Mouse (Mus musculus): Measurements from ENCODE around the gene Tfpi. TPM values are rescaled to one million over a fixed set of nuclear protein-coding genes. Genes with fewer than 3 reads are reported as not detected.
"Not testable (repeated sequence)": the region's sequence is repeated elsewhere in the genome, so short reads cannot be mapped to it uniquely, and the experiment has no call there.

Gene Tfpi
- total and polyA plus RNA-seq, 2 experiments from 2014 or later, result 10.7 to 15.3 TPM

DNA sequence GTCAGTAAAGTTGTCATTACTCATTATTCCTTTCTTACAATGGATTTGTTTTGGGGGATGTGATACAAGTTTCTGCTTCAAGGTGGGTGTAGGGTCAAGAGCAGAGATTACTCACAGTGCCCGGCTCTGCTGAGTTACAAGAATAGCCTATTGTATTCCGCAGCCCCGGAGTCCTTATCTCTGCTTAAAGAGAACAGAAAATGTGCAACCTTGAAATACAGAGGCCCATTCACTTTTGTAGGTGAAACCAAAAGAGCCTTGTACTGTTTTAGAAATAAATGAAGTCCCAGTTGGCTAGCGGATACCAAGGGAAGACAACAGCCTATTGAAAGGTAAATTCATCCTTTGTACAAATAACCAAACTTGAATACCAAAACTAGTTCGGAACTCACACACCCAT lies 42.2 kb upstream of the Tfpi start:
- ATAC-seq, result no peak
- no peaks in the 10 kb centered on the region for H3K27me3 ChIP-seq (ENCODE audit: insufficient read depth, low read length)
- WGBS, result 72% methylated on average over 5 of the region's 5 CpGs

DNA sequence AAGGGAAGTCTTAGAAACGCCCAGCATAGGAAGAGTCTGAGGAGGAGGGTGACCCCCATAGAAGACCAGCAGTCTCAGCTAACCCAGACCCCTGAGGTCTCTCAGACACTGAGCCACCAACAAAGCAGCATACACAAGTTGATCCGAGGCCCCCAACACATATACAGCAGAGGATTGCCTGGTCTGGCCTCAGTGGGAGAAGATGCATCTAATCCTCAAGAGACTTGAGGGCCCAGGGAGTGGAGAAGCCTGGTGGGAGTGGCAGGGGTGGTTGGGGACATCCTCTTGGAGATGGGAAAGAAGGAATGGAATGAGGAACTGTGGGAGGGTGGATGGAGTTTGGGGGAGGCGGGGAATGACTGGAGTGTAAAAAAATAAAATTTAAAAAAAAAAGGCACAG lies 36.7 kb upstream of the Tfpi start:
- no peak for TF ChIP-seq CTCF (IDR thresholded peaks at IDR 0.05; ENCODE audit: low read depth)
- Histone ChIP-seq H3K9ac (replicated peaks; ENCODE audit: low read length) (no peak overlapping the region), H3K4me1 (ENCODE audit: insufficient read depth, low read length) (no peaks in the 10 kb centered on the region), H3K36me3 (ENCODE audit: insufficient read depth, low read length) (no peaks in the 10 kb centered on the region), H3K27ac (no peak overlapping the region), H3K9me3 (ENCODE audit: low read length) (no peaks in the 10 kb centered on the region), H3K4me3 (ENCODE audit: low read length) (no peak overlapping the region), H3K27me3 (ENCODE audit: insufficient read depth, low read length) (no peaks in the 10 kb centered on the region), H3K4me2 (ENCODE audit: low read depth, low read length) (no peak overlapping the region)
- DNase-seq (ENCODE audit: low spot score) (no peak), ATAC-seq (no peak)
- WGBS, result 90% methylated on average over 3 of the region's 3 CpGs

More for the DNA sequence above, 42.2 kb upstream of the Tfpi start:
- no peak for DNase-seq (ENCODE audit: low spot score)
- Histone ChIP-seq H3K27ac (no peak overlapping the region; the same call in 1 of the 2 replicates), H3K4me3 (ENCODE audit: low read length) (no peak overlapping the region), H3K36me3 (ENCODE audit: insufficient read depth, low read length) (no peaks in the 10 kb centered on the region), H3K4me2 (ENCODE audit: low read depth, low read length) (no peak overlapping the region), H3K9me3 (ENCODE audit: low read length) (no peaks in the 10 kb centered on the region), H3K4me1 (ENCODE audit: insufficient read depth, low read length) (no peaks in the 10 kb centered on the region), H3K9ac (replicated peaks; ENCODE audit: low read length) (no peak overlapping the region)
- TF ChIP-seq CTCF (IDR thresholded peaks at IDR 0.05; ENCODE audit: low read depth), result no peak

DNA sequence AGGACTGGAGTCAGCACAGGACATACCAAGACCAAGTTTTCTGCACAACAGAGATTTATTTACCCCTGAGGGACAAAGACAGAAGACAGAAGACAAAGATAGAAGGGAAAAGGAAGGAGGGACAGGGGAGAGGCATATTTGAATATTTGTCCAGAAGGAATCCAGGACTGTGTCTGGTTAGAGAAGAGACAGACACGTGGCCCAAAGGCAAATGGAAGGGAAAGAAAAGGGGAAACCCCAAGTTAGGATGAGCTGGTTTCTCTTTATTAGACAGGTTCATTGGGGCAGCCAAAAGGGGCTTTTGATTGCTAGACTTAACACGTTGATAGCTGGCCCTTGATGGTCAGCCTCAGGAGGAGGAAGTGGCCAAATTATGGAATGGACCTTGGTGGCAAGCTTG lies 34.9 kb upstream of the Tfpi start:
- Histone ChIP-seq H3K4me2 (ENCODE audit: low read depth, low read length) (no peak overlapping the region), H3K4me3 (ENCODE audit: low read length) (no peak overlapping the region), H3K4me1 (ENCODE audit: insufficient read depth, low read length) (no peaks in the 10 kb centered on the region), H3K9me3 (ENCODE audit: low read length) (no peaks in the 10 kb centered on the region), H3K27ac (no peak overlapping the region), H3K27me3 (ENCODE audit: insufficient read depth, low read length) (no peaks in the 10 kb centered on the region), H3K36me3 (ENCODE audit: insufficient read depth, low read length) (no peaks in the 10 kb centered on the region), H3K9ac (replicated peaks; ENCODE audit: low read length) (no peak overlapping the region)
- 76% methylated on average over 2 of the region's 2 CpGs for WGBS
- DNase-seq (ENCODE audit: low spot score), result no peak
- no peak for ATAC-seq
- TF ChIP-seq CTCF (IDR thresholded peaks at IDR 0.05; ENCODE audit: low read depth), result no peak

DNA sequence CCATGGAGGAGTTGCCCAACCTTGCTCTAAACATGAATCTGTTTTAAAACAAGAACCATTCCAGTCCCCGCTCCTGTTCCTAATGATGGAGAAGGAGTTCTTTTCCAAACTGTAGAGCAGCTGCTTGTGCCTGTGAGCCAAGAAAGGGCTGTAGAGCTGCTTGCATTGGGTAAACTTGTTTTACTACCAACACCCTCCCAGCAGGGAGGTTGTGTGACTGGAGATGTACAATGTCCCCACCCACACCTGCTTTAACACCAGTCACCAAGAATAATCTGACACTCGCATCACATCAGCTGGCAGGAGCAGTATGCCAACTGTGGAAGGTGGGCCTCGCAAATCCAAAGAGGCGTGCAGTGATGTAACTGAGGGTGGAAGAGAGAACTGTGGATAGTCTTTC lies 34.5 kb upstream of the Tfpi start:
- Histone ChIP-seq H3K9me3 (ENCODE audit: low read length) (no peaks in the 10 kb centered on the region), H3K9ac (replicated peaks; ENCODE audit: low read length) (no peak overlapping the region), H3K4me2 (ENCODE audit: low read depth, low read length) (no peak overlapping the region), H3K4me3 (ENCODE audit: low read length) (no peak overlapping the region), H3K27ac (no peak overlapping the region), H3K27me3 (ENCODE audit: insufficient read depth, low read length) (no peaks in the 10 kb centered on the region), H3K36me3 (ENCODE audit: insufficient read depth, low read length) (no peaks in the 10 kb centered on the region), H3K4me1 (ENCODE audit: insufficient read depth, low read length) (no peaks in the 10 kb centered on the region)
- TF ChIP-seq CTCF (IDR thresholded peaks at IDR 0.05; ENCODE audit: low read depth), result no peak
- no peak for ATAC-seq
- 97% methylated on average over 4 of the region's 4 CpGs for WGBS
- no peak for DNase-seq (ENCODE audit: low spot score)

DNA sequence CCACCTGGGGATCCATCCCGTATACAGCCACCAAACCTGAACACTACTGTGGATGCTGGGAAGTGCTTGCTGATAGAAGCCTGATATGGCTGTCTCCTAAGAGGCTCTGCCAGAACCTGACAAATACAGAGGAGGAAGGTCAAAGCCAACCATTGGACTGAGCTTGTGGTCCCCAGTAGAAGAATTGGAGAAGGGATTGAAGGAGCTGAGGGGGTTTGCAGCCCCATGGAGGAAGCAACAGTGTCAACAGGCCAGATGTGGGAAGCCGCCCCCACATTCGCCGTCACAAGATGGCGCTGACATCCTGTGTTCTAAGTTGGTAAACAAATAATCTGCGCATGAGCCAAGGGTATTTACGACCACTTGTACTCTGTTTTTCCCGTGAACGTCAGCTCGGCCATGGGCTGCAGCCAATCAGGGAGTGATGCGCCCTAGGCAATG lies 28.4 kb upstream of the Tfpi start:
- H3K27me3 ChIP-seq (ENCODE audit: insufficient read depth, low read length); H3K4me2 ChIP-seq (ENCODE audit: low read depth, low read length); DNase-seq (ENCODE audit: low spot score); H3K36me3 ChIP-seq (ENCODE audit: insufficient read depth, low read length); H3K4me3 ChIP-seq (ENCODE audit: low read length); H3K9me3 ChIP-seq (ENCODE audit: low read length); H3K9ac ChIP-seq (replicated peaks; ENCODE audit: low read length); H3K4me1 ChIP-seq (ENCODE audit: insufficient read depth, low read length): not testable (repeated sequence)
- WGBS, result 54% methylated on average over 6 of the region's 11 CpGs
- 0 out of 2 replicates have a peak, but pooled peaks have one; percentile 13 for TF ChIP-seq CTCF (IDR thresholded peaks at IDR 0.05; ENCODE audit: low read depth)
- H3K27ac ChIP-seq, result peak overlapping the region; percentile 51; the same call in 1 of the 2 replicates
- ATAC-seq, result peak; percentile 74

DNA sequence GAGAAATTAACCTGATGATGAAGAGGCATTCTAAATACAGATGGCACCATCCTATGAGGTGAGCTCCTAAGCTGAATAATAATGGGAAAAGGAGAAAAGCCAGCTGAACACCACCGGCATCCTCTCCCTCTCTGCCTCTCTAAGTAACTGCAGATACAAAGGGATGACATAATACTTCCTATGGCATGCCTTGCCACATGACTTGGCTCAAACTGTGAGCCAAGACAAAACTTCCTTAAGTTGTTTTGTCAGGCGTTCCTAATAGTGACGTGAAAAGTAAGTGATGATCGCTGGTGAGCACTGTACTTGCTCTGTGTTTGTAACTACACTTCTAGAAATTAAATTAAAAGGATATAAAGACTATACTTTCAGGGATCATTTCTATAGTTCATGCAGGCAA lies 27.7 kb upstream of the Tfpi start:
- WGBS, result 60% methylated on average over 4 of the region's 4 CpGs
- no peak for TF ChIP-seq CTCF (IDR thresholded peaks at IDR 0.05; ENCODE audit: low read depth)
- H3K9me3 ChIP-seq (ENCODE audit: low read length), result no peaks in the 10 kb centered on the region
- no peaks in the 10 kb centered on the region for H3K27me3 ChIP-seq (ENCODE audit: insufficient read depth, low read length)
- DNase-seq (ENCODE audit: low spot score), result no peak
- no peak overlapping the region for H3K27ac ChIP-seq
- ATAC-seq, result no peak
- H3K9ac ChIP-seq (replicated peaks; ENCODE audit: low read length), result no peak overlapping the region
- no peaks in the 10 kb centered on the region for H3K4me1 ChIP-seq (ENCODE audit: insufficient read depth, low read length)
- H3K4me3 ChIP-seq (ENCODE audit: low read length), result no peak overlapping the region
- H3K36me3 ChIP-seq (ENCODE audit: insufficient read depth, low read length), result no peaks in the 10 kb centered on the region
- H3K4me2 ChIP-seq (ENCODE audit: low read depth, low read length), result no peak overlapping the region

DNA sequence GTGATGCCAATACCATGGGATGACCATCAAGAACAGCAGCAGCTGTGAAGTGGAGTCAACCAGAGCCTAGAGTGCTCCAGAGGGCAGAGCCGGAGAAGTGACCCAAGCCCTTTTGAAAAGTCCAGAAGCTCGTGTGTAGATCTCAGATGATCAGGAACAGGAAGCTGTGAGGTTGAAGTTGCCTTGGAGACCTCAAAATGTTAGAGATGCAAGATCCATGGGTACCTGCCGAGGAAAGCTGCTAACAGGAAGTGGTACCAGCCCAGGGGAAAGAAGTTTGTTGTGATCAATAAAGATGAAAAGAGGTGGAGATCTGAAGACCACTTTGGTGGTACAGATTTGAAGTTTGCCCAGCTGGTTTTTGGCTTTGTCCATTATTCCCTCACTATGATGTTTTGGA lies 22.3 kb upstream of the Tfpi start:
- no peak for DNase-seq (ENCODE audit: low spot score)
- no peak for ATAC-seq
- no peak for TF ChIP-seq CTCF (IDR thresholded peaks at IDR 0.05; ENCODE audit: low read depth)
- H3K27me3 ChIP-seq (ENCODE audit: insufficient read depth, low read length), result no peaks in the 10 kb centered on the region
- no peak overlapping the region for H3K9ac ChIP-seq (replicated peaks; ENCODE audit: low read length)
- no peak overlapping the region for H3K4me2 ChIP-seq (ENCODE audit: low read depth, low read length)
- no peak overlapping the region for H3K4me3 ChIP-seq (ENCODE audit: low read length)
- no peaks in the 10 kb centered on the region for H3K9me3 ChIP-seq (ENCODE audit: low read length)
- H3K4me1 ChIP-seq (ENCODE audit: insufficient read depth, low read length), result no peaks in the 10 kb centered on the region
- WGBS, result 74% methylated on average over 3 of the region's 3 CpGs
- no peaks in the 10 kb centered on the region for H3K36me3 ChIP-seq (ENCODE audit: insufficient read depth, low read length)
- no peak overlapping the region for H3K27ac ChIP-seq
